8 mouse cellular contexts compared by ENCODE assay signal in genomic region chr10:42152426-42153205, GRCm38 (mm10).
DNase-seq lines count a peak whose midpoint lies in the region; ATAC-seq and TF ChIP-seq lines count a peak whose summit lies in the region.

No protein-coding gene starts in this region.

- H3K9ac ChIP-seq in midbrain, embryonic 13.5 days (replicated peaks) = no peak overlapping the region

- 48% methylated on average over 14 of the region's 14 CpGs for WGBS in midbrain, embryonic 10.5 days
- WGBS in midbrain, embryonic 13.5 days = 41% methylated on average over 14 of the region's 14 CpGs
- WGBS in thymus, adult 2 months = 51% methylated on average over 14 of the region's 14 CpGs

- H3K27me3 ChIP-seq in midbrain, embryonic 10.5 days (ENCODE audit: low read depth, poor library complexity, severe bottlenecking) = no peaks in the 10 kb centered on the region
- H3K27me3 ChIP-seq in midbrain, embryonic 13.5 days = no peaks in the 10 kb centered on the region
- no peaks in the 10 kb centered on the region for H3K27me3 ChIP-seq in thymus, adult 2 months (ENCODE audit: control insufficient read depth, insufficient read depth, low read length)

- no peaks in the 10 kb centered on the region for H3K36me3 ChIP-seq in midbrain, embryonic 10.5 days
- no peaks in the 10 kb centered on the region for H3K36me3 ChIP-seq in midbrain, embryonic 13.5 days
- H3K36me3 ChIP-seq in thymus, adult 2 months (ENCODE audit: control insufficient read depth, insufficient read depth, low read length) = no peaks in the 10 kb centered on the region

- TF ChIP-seq POLR2A in thymus, adult 2 months (IDR thresholded peaks at IDR 0.05; ENCODE audit: control insufficient read depth, extremely low read depth, insufficient read depth, low read length, poor library complexity) = no peak

- H3K27ac ChIP-seq in midbrain, embryonic 10.5 days (replicated peaks) = 0 out of 2 replicates have a peak overlapping the region, but pooled peaks have one; percentile 14
- H3K27ac ChIP-seq in midbrain, embryonic 13.5 days = no peak overlapping the region
- no peak overlapping the region for H3K27ac ChIP-seq in thymus, adult 2 months (ENCODE audit: control insufficient read depth, insufficient read depth, low read length)

- peaks cover 6% of the 10 kb centered on the region; the same call in 1 of the 2 replicates for H3K9me3 ChIP-seq in midbrain, embryonic 10.5 days (replicated peaks)
- peaks cover 6% of the 10 kb centered on the region for H3K9me3 ChIP-seq in midbrain, embryonic 13.5 days

- H3K4me3 ChIP-seq in midbrain, embryonic 10.5 days = no peak overlapping the region
- H3K4me3 ChIP-seq in midbrain, embryonic 13.5 days (replicated peaks) = no peak overlapping the region
- H3K4me3 ChIP-seq in thymus, adult 2 months (ENCODE audit: control insufficient read depth, insufficient read depth, low read length) = no peak overlapping the region

- TF ChIP-seq CTCF in thymus, adult 2 months (IDR thresholded peaks at IDR 0.05; ENCODE audit: borderline replicate concordance, control insufficient read depth, extremely low read depth, insufficient read depth, low read length, poor library complexity) = no peak

- DNase-seq in cerebellum, postnatal 25 days = peak; percentile 45 to 64
- no peak for DNase-seq in cerebellum, adult 9-10 months
- no peak for DNase-seq in midbrain, embryonic 10.5 days (ENCODE audit: low spot score)
- peak; percentile 43 for DNase-seq in layer of hippocampus, adult 11-12 months (ENCODE audit: low spot score)
- DNase-seq in cerebellum, adult 8-10 months = no peak
- DNase-seq in thymus, adult 2 months = no peak

- ATAC-seq in midbrain, embryonic 13.5 days = no peak
- peak; percentile 61 for ATAC-seq in megakaryocyte progenitor cell, adult 5-6 weeks (replicated peaks; ENCODE audit: poor library complexity)

- H3K4me1 ChIP-seq in midbrain, embryonic 10.5 days = peaks cover 8% of the 10 kb centered on the region
- H3K4me1 ChIP-seq in midbrain, embryonic 13.5 days (replicated peaks) = peaks cover 3% of the 10 kb centered on the region
- H3K4me1 ChIP-seq in thymus, adult 2 months (replicated peaks; ENCODE audit: control insufficient read depth, insufficient read depth, low read length) = no peaks in the 10 kb centered on the region

- H3K4me2 ChIP-seq in midbrain, embryonic 13.5 days (replicated peaks) = no peak overlapping the region

Comparison
In these comparisons a context has a peak if more than half of its experiments do, and no peak if none do; other contexts are left out.
1. DNase-seq: peak in cerebellum, postnatal 25 days (2 of 2) and layer of hippocampus, adult 11-12 months (single experiment); none in cerebellum, adult 9-10 months (single experiment), midbrain, embryonic 10.5 days (single experiment), cerebellum, adult 8-10 months (single experiment) and thymus, adult 2 months (single experiment).